Mouse (Mus musculus) gastrocnemius, adult 2 months (tissue): ENCODE results near the gene Diaph3. TPM values are rescaled to one million over a fixed set of nuclear protein-coding genes. Genes with fewer than 3 reads are reported as not detected.

Experiments
- DNase-seq: peaks from one replicate; pipeline ENCODE4 v3.0.0; 2022
- H3K27ac ChIP-seq: fragments of 200-600 bp; 2 replicates; pipeline ENCODE4 v1.8.1; 2022; ENCODE audit warnings: mild to moderate bottlenecking
- H3K4me3 ChIP-seq: fragments of 200-600 bp; 2 replicates; pipeline ENCODE4 v1.8.1; 2022; ENCODE audit warnings: mild to moderate bottlenecking, moderate library complexity
- CTCF ChIP-seq: fragments of 200-600 bp; IDR thresholded peaks from 2 replicates; pipeline ENCODE4 v1.8.1; 2022; ENCODE audit warnings: antibody characterized with exemption, mild to moderate bottlenecking, moderate library complexity
- intact Hi-C: fragments of 180-260 bp; cut with DNase I; formaldehyde crosslinking; loops from one replicate; pipeline ENCODE4 v1.15.1; 2025
- total RNA-seq, 2 experiments: library from RNA; stranded (reverse); gene quantifications; 2 replicates each; pipeline ENCODE4 v1.2.3; 2021

Diaph3 gene
- total RNA-seq, 2 experiments from 2014 or later, result 0.08 TPM; not detected in 1

- no peak overlapping the region for H3K4me3 ChIP-seq
- no peak for DNase-seq
- no peak for TF ChIP-seq CTCF
- H3K27ac ChIP-seq, result no peak overlapping the region
- intact Hi-C loops, result no loop called here
Observed at GRCm38 (mm10) chr14:86684585-86685503, 456.2 kb downstream of the Diaph3 start.

- no peak overlapping the region for H3K27ac ChIP-seq
- intact Hi-C loops, result no loop called here
- DNase-seq, result no peak
- H3K4me3 ChIP-seq, result no peak overlapping the region
- no peak for TF ChIP-seq CTCF
Observed at GRCm38 (mm10) chr14:86681951-86682350, 459.1 kb downstream of the Diaph3 start.

- DNase-seq, result no peak
- Histone ChIP-seq H3K27ac (no peak overlapping the region), H3K4me3 (no peak overlapping the region)
- TF ChIP-seq CTCF, result no peak
- intact Hi-C loops, result loop anchor here (5.0 kb wide), 1 partner anchor 103 kb away; no protein-coding TSS in a partner anchor
Observed at GRCm38 (mm10) chr14:86678992-86679391, 462.0 kb downstream of the Diaph3 start.

- peak; percentile 58 for TF ChIP-seq CTCF
- no peak overlapping the region for H3K27ac ChIP-seq
- no peak overlapping the region for H3K4me3 ChIP-seq
- DNase-seq, result no peak
- intact Hi-C loops, result loop anchor here (5.0 kb wide), 1 partner anchor 104 kb away; no protein-coding TSS in a partner anchor
Observed at GRCm38 (mm10) chr14:86678179-86678780, 462.8 kb downstream of the Diaph3 start.

GRCm38 (mm10) chr14:86677015-86677414 lies 464.0 kb downstream of the Diaph3 start:
- no peak overlapping the region for H3K4me3 ChIP-seq
- intact Hi-C loops, result loop anchor here (5.0 kb wide), 1 partner anchor 105 kb away; no protein-coding TSS in a partner anchor
- no peak overlapping the region for H3K27ac ChIP-seq
- TF ChIP-seq CTCF, result no peak
- DNase-seq, result no peak

- TF ChIP-seq CTCF, result no peak
- no peak overlapping the region for H3K27ac ChIP-seq
- intact Hi-C loops, result loop anchor here (5.0 kb wide), 1 partner anchor 107 kb away; no protein-coding TSS in a partner anchor
- no peak overlapping the region for H3K4me3 ChIP-seq
- DNase-seq, result no peak
Observed at GRCm38 (mm10) chr14:86675314-86675713, 465.7 kb downstream of the Diaph3 start.

GRCm38 (mm10) chr14:86662846-86663245 lies 478.2 kb downstream of the Diaph3 start:
- no peak for DNase-seq
- H3K4me3 ChIP-seq, result no peak overlapping the region
- intact Hi-C loops, result no loop called here
- no peak overlapping the region for H3K27ac ChIP-seq
- no peak for TF ChIP-seq CTCF

GRCm38 (mm10) chr14:86660556-86660955 lies 480.5 kb downstream of the Diaph3 start:
- Histone ChIP-seq H3K4me3 (no peak overlapping the region), H3K27ac (no peak overlapping the region)
- DNase-seq, result no peak
- intact Hi-C loops, result no loop called here
- no peak for TF ChIP-seq CTCF

GRCm38 (mm10) chr14:86656262-86656661 lies 484.8 kb downstream of the Diaph3 start:
- no peak for TF ChIP-seq CTCF
- DNase-seq, result no peak
- intact Hi-C loops, result no loop called here

DNA sequence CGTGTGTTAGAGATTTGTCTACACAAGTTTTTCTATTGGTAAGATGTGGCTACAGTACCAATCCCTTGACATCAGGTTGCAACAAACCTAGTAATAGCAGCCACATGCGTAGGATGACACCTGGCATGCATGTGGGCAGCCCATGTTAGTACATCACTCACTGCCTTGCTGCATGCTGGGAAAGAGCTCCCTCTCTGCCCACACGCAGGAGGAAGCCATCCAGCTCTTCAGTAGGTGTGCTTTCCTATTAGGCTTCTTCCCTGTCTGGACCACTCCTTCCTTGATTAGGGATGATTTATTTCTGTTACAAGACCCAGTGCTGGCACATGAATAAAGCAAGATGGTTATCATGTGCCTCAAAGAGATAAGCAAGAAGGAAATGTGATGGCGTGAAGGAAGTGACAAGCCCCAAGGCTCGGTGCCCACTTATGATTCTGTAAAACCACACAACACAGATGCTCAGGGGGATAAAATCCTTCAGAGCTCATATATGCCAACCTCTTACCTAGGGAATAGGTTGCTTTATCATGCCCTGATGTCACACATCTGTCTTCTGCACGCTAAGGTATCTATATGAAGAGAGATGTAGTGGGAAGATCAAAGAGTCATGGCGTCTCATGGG lies 494.4 kb downstream of the Diaph3 start:
- Histone ChIP-seq H3K27ac (no peak overlapping the region), H3K4me3 (no peak overlapping the region)
- TF ChIP-seq CTCF, result no peak
- no peak for DNase-seq
- intact Hi-C loops, result no loop called here

More at GRCm38 (mm10) chr14:86656262-86656661, 484.8 kb downstream of the Diaph3 start:
- no peak overlapping the region for H3K4me3 ChIP-seq
- H3K27ac ChIP-seq, result no peak overlapping the region

- DNase-seq, result no peak
- H3K27ac ChIP-seq, result no peak overlapping the region
- intact Hi-C loops, result no loop called here
- no peak overlapping the region for H3K4me3 ChIP-seq
- TF ChIP-seq CTCF, result no peak
Observed at GRCm38 (mm10) chr14:86642831-86643241, 498.2 kb downstream of the Diaph3 start.

DNA sequence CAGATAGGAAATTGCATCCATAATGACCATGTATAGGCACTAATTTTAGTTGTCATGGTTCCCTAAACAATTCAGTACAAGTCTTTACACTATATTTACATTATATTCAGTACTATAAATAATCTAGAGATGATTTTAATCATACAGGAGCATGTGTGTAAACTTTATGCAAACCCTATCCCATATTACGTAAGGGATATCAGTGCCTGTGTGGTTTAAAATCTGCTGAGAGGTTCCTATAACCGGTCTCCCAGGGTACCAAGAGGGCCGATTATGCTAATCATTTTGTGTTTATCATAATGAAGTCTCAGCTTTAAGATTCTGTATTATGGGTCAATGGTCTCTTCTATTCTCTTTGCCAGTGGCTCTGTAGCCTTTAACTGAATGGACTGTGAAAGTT lies 499.2 kb downstream of the Diaph3 start:
- TF ChIP-seq CTCF, result no peak
- intact Hi-C loops, result no loop called here
- DNase-seq, result no peak
- Histone ChIP-seq H3K27ac (no peak overlapping the region), H3K4me3 (no peak overlapping the region)

DNA sequence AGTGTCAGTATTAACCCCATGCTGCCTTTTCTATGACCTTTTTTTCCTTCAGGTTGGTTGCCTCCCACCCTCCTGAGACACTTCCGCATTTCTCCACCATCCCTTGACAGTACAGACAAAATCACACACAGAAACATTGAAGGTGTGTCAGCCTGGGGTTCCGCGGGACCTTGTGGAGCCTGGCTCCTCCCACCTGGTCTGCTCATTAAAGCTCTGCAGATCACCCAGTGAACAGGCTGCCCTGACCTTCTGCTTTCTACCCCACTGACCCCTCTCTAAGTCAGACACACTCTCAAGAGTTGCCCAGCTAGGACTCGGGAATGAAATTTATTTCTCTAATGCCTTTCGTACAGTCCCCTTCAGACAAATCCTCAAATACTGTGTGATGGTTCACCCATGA lies 500.9 kb downstream of the Diaph3 start:
- no peak for TF ChIP-seq CTCF
- Histone ChIP-seq H3K27ac (no peak overlapping the region), H3K4me3 (no peak overlapping the region)
- DNase-seq, result no peak
- intact Hi-C loops, result no loop called here
